Mouse (Mus musculus) liver, postnatal 0 days (tissue): Measurements from ENCODE around the gene Arv1. TPM values are rescaled to one million over a fixed set of nuclear protein-coding genes. Genes with fewer than 3 reads are reported as not detected.
A peak's percentile ranks its signal among the peaks of the same experiment; 100 is the strongest.

Source experiments
- ATAC-seq: fragments of 200-750 bp; cut with Nextera tagmentation; 2 replicates; pipeline ENCODE4 v1.8.0; 2017; ENCODE audit warnings: mild to moderate bottlenecking, moderate library complexity
- DNase-seq: peaks from one replicate; pipeline ENCODE4 v3.0.0-alpha.2; 2016
- H3K27ac ChIP-seq: fragments of 300-500 bp; sonication (generic); 2 replicates; pipeline ENCODE4 v1.5.1; 2014; ENCODE audit warnings: antibody characterized with exemption, moderate library complexity, mild to moderate bottlenecking, low read depth
- H3K27me3 ChIP-seq: fragments of 300-500 bp; sonication (generic); 2 replicates; pipeline ENCODE4 v1.6.1; 2014; ENCODE audit warnings: low read length, control low read depth, mixed read lengths; ENCODE audit not compliant: insufficient read depth
- H3K36me3 ChIP-seq: fragments of 300-500 bp; sonication (generic); replicated peaks from 2 replicates; pipeline ENCODE4 v1.6.1; 2014; ENCODE audit warnings: mild to moderate bottlenecking, control low read depth, low read length, moderate library complexity, mixed read lengths; ENCODE audit not compliant: insufficient read depth
- H3K4me1 ChIP-seq: fragments of 300-500 bp; sonication (generic); 2 replicates; pipeline ENCODE4 v1.6.1; 2014; ENCODE audit warnings: antibody characterized with exemption, mild to moderate bottlenecking, control low read depth; ENCODE audit not compliant: insufficient read depth
- H3K4me2 ChIP-seq: fragments of 300-500 bp; sonication (generic); 2 replicates; pipeline ENCODE4 v1.6.1; 2014; ENCODE audit warnings: low read depth, mild to moderate bottlenecking, low read length, moderate library complexity, mixed read lengths
- H3K4me3 ChIP-seq: fragments of 300-500 bp; sonication (generic); 2 replicates; pipeline ENCODE4 v1.5.1; 2014; ENCODE audit warnings: low read depth, low read length
- H3K9ac ChIP-seq: fragments of 300-500 bp; sonication (generic); replicated peaks from 2 replicates; pipeline ENCODE4 v1.6.1; 2014; ENCODE audit warnings: mild to moderate bottlenecking, moderate library complexity
- H3K9me3 ChIP-seq: fragments of 300-500 bp; sonication (generic); 2 replicates; pipeline ENCODE4 v1.6.1; 2016; ENCODE audit warnings: mild to moderate bottlenecking, control low read depth, low read length, mixed read lengths
- CTCF ChIP-seq: sonication (generic); IDR thresholded peaks from 2 replicates; pipeline ENCODE4 v1.5.1; 2016; ENCODE audit warnings: antibody characterized with exemption, low read depth
- EP300 ChIP-seq: IDR thresholded peaks from 2 replicates; pipeline ENCODE4 v1.6.1; 2016; ENCODE audit warnings: antibody characterized with exemption, low read depth, mild to moderate bottlenecking
- WGBS: fragments of 180-500 bp; shearing (Covaris S2); extraction: QIAGEN DNeasy Blood & Tissue Kit; methylation state at CpG from one replicate; pipeline ENCODE4 v1.1.7; 2014; ENCODE audit not compliant: insufficient replicate concordance; 5-methylcytosine and 5-hydroxymethylcytosine counted together
- polyA plus RNA-seq: library from polyadenylated mRNA; unstranded; fragments of >200 nt; fragmentation: Nextera tagmentation; extraction: Ambion mirVana; gene quantifications from 2 replicates; pipeline ENCODE4 v1.2.1, GENCODE M21; 2015

The Arv1 gene
- polyA plus RNA-seq, 1 experiment from 2014 or later = 4.5 TPM

DNA sequence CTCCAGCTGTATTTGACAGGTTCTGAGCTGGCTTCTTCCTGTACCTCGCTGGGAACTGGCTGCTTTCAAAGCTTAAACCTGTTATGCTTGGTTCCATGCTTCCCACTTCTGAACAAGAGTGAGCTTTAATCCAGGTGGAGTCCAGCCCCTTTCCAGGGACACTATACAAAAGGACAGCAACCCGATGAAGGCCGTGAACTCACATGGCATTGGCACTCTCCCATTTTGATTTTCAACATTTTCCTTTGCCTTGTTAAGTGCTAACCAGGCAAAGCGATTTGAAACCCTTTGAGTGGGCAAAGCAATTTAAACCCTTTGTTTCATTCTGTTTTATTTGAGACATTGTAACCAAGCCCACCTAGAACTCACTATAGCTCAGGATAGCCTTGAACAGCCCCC, 32.9 kb downstream of the Arv1 start:
- Histone ChIP-seq H3K4me1 (peaks cover 16% of the 10 kb centered on the region), H3K27me3 (peaks cover 27% of the 10 kb centered on the region), H3K36me3 (no peaks in the 10 kb centered on the region), H3K4me2 (no peak overlapping the region), H3K4me3 (no peak overlapping the region), H3K9ac (no peak overlapping the region), H3K27ac (peak overlapping the region; percentile 69), H3K9me3 (no peaks in the 10 kb centered on the region)
- ATAC-seq = no peak
- no peak for DNase-seq
- TF ChIP-seq EP300 (no peak), CTCF (no peak)
- 30% methylated on average over 4 of the region's 4 CpGs for WGBS

DNA sequence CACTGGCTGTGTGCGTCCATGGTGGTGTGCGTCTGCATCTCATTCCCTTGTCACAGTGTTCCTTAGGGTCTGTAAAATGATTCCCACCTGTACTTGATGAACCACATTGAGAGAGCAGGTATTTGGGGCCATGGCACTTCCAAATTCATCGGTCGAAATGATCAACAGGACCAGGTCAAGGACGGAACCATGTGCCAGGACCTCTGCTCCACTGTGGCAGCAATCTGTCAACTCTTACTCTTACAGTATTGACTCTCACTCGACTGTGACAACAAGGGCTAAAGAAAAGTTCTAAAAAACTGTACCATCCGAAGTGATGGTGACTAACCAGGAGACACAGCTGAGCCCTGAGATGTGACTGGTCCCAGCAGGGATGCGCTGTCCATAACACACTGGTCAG, 33.5 kb downstream of the Arv1 start:
- Histone ChIP-seq H3K9me3 (no peaks in the 10 kb centered on the region), H3K27me3 (peaks cover 20% of the 10 kb centered on the region), H3K36me3 (no peaks in the 10 kb centered on the region), H3K4me3 (no peak overlapping the region), H3K9ac (no peak overlapping the region), H3K4me1 (peaks cover 16% of the 10 kb centered on the region), H3K4me2 (0 out of 2 replicates have a peak overlapping the region, but pooled peaks have one; percentile 3), H3K27ac (peak overlapping the region; percentile 69; the same call in 1 of the 2 replicates)
- 61% methylated on average over 8 of the region's 8 CpGs for WGBS
- no peak for TF ChIP-seq EP300
- no peak for TF ChIP-seq CTCF
- DNase-seq (no peak), ATAC-seq (peak; percentile 51; the same call in 1 of the 2 replicates)

DNA sequence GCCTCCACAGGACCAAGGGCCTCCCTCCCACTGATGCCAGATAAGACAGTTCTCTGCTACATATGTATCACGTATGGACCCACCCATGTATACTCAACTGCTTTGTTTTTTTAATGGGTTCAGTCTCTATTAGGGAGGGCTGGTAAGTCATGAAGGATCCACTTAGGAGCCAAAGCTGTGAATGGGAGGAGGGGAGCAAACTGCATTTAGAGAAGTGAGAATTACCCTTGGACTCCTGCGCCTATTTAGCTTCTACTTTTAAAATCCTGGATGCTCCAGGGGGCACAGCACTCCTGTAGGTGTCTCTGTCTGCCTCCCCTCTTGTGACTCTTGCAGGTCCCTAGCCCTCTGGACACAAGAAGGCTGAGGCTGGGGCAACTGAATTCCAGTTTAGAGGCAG, 34.2 kb downstream of the Arv1 start:
- Histone ChIP-seq H3K4me1 (peaks cover 16% of the 10 kb centered on the region), H3K4me3 (no peak overlapping the region), H3K36me3 (no peaks in the 10 kb centered on the region), H3K9ac (no peak overlapping the region), H3K27me3 (peaks cover 15% of the 10 kb centered on the region), H3K27ac (no peak overlapping the region), H3K4me2 (no peak overlapping the region), H3K9me3 (no peaks in the 10 kb centered on the region)
- no peak for ATAC-seq
- WGBS = 42% methylated on average over 2 of the region's 2 CpGs
- no peak for DNase-seq
- no peak for TF ChIP-seq CTCF
- TF ChIP-seq EP300 = no peak

DNA sequence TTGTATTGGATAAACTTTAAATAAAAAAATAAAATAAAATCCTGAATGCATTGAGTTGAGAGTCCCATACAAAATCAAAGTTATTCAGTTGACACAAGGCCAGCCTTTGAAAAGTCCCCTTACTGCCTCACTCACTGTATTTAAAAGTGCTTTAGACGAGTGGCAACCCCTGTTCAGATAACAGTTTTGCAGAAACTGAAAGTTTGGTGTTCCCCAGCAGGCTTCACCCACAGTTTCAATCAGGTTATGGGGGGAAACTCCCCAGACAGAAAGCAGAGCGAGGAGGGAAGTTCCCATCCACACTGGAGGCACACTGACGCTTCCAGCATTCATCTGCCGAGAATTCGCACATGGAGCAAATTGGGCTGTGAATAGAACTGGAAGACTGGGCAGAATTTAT, 34.7 kb downstream of the Arv1 start:
- Histone ChIP-seq H3K9me3 (no peaks in the 10 kb centered on the region), H3K4me2 (no peak overlapping the region), H3K4me3 (no peak overlapping the region), H3K4me1 (peaks cover 16% of the 10 kb centered on the region), H3K36me3 (no peaks in the 10 kb centered on the region), H3K27me3 (peaks cover 10% of the 10 kb centered on the region), H3K27ac (no peak overlapping the region), H3K9ac (no peak overlapping the region)
- WGBS = 53% methylated on average over 5 of the region's 5 CpGs
- no peak for DNase-seq
- TF ChIP-seq CTCF (no peak), EP300 (no peak)
- no peak for ATAC-seq

DNA sequence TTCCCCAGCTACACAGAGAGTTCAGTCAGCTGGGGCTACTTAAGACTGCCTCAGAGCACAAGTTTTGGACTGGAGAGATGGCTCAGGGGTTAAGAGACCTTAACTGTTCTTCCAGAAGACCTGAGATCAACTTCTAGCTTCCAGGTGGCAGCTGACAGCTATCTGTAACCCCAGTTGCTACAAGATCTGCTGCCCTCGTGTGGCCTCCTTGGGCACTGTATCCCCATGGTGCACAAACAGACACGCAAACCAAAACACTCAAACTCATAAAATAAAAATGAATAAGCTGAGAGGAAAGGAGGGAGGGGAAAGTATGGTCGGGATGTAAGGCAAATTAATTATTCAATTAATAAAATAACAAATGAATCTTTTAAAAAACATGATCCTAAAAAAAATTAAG, 36.6 kb downstream of the Arv1 start:
- H3K36me3 ChIP-seq = no peaks in the 10 kb centered on the region
- ATAC-seq = no peak
- no peak overlapping the region for H3K4me3 ChIP-seq
- H3K27me3 ChIP-seq = no peaks in the 10 kb centered on the region
- H3K27ac ChIP-seq = no peak overlapping the region
- no peaks in the 10 kb centered on the region for H3K9me3 ChIP-seq
- TF ChIP-seq CTCF = peak; percentile 69
- TF ChIP-seq EP300 = no peak
- peaks cover 6% of the 10 kb centered on the region for H3K4me1 ChIP-seq
- WGBS = 34% methylated on average over 3 of the region's 3 CpGs
- H3K4me2 ChIP-seq = no peak overlapping the region
- DNase-seq = peak; percentile 67
- H3K9ac ChIP-seq = no peak overlapping the region

DNA sequence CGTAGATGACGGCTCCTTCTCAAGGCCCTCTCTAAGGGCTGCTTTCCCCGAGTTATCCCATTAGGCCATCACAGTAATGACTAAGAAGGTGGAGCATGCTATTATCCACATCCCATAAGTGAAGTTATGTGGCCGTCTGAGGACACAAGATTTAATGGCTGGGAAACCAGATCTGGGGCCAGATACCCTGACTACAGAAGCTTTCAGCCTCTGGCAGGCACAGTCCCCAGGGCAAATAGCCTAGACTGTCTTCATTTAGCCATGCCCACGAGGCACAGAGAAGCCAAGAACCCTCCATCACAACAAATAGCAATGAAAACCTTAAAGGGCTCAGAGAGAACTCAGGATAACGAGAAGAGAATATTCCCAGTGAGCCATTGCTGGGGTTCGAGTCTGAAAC, 41.1 kb downstream of the Arv1 start:
- H3K9me3 ChIP-seq = no peaks in the 10 kb centered on the region
- H3K9ac ChIP-seq = no peak overlapping the region
- no peak overlapping the region for H3K4me3 ChIP-seq
- no peaks in the 10 kb centered on the region for H3K27me3 ChIP-seq
- 72% methylated on average over 7 of the region's 7 CpGs for WGBS
- H3K36me3 ChIP-seq = no peaks in the 10 kb centered on the region
- TF ChIP-seq CTCF (no peak), EP300 (no peak)
- no peak overlapping the region for H3K4me2 ChIP-seq
- H3K4me1 ChIP-seq = no peaks in the 10 kb centered on the region
- ATAC-seq (no peak), DNase-seq (no peak)
- no peak overlapping the region for H3K27ac ChIP-seq

DNA sequence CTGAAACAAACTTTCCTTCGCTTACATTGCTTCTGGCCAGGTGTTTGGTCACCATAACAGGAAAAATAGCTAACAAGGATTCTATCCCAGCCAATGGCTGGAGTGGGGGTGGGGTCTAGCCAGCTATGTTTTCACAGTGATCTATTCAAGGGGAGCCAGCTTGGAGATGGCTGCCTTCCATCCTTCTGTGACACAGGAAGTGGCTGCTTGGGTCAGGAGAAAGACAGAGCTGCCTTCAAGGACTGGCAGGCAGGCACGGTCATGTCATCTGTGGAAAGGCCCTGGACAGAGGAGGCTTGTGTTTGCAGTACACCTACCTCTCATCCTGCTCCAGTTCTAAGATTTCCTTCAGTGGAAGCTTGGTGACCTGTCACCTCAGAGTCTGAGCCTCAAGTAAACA, 50.5 kb downstream of the Arv1 start:
- H3K9ac ChIP-seq = no peak overlapping the region
- no peak overlapping the region for H3K4me2 ChIP-seq
- no peaks in the 10 kb centered on the region for H3K36me3 ChIP-seq
- ATAC-seq (no peak), DNase-seq (no peak)
- 0 out of 2 replicates have a peak, but pooled peaks cover 5% of the 10 kb centered on the region for H3K27me3 ChIP-seq
- H3K9me3 ChIP-seq = no peaks in the 10 kb centered on the region
- H3K4me1 ChIP-seq = no peaks in the 10 kb centered on the region
- H3K27ac ChIP-seq = no peak overlapping the region
- 73% methylated on average over 2 of the region's 2 CpGs for WGBS
- H3K4me3 ChIP-seq = no peak overlapping the region
- TF ChIP-seq EP300 = no peak
- no peak for TF ChIP-seq CTCF
